Mouse (Mus musculus) stomach, postnatal 0 days (tissue): Measurements from ENCODE around the gene Alox12b.

Experiments used
- CTCF ChIP-seq: IDR thresholded peaks from 2 replicates; pipeline ENCODE4 v1.5.1; 2016; ENCODE audit warnings: antibody characterized with exemption, low read depth, mild to moderate bottlenecking, moderate library complexity
- EP300 ChIP-seq: optimal IDR thresholded peaks from 2 replicates; pipeline ENCODE3; 2016; ENCODE audit warnings: antibody characterized with exemption

DNA sequence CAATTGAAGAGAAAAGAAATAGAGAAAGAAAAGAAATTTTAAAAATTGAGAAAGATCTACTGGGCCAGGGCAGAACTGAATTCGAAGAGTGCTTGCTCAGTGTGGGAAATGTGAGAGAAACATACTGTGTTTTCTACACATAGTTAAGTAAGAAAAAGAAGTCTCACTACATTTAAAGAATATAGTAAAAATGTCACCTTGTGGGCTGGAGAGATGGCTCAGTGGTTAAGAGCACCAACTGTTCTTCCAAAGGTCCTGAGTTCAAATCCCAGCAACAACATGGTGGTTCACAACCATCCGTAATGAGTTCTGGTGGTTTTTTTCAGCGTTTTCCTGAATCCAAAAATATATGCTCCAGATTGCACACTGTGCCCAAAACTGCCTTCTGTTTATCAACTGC lies 21.7 kb downstream of the Alox12b start:
- TF ChIP-seq CTCF = no peak
- no peak for TF ChIP-seq EP300
